Mouse (Mus musculus) neural tube, embryonic 15.5 days (tissue): ENCODE results near the gene Gamt. TPM values are rescaled to one million over a fixed set of nuclear protein-coding genes. Genes with fewer than 3 reads are reported as not detected.

Experiments
- ATAC-seq: fragments of 200-750 bp; cut with Nextera tagmentation; 2 replicates; pipeline ENCODE4 v1.8.0; 2017; ENCODE audit warnings: mild to moderate bottlenecking, moderate TSS enrichment, moderate library complexity; ENCODE audit not compliant: low FRiP score
- H3K27ac ChIP-seq: fragments of 300-500 bp; sonication (generic); replicated peaks from 2 replicates; pipeline ENCODE4 v1.5.1; 2015; ENCODE audit warnings: mild to moderate bottlenecking, inconsistent platforms
- H3K27me3 ChIP-seq: fragments of 300-500 bp; sonication (generic); replicated peaks from 2 replicates; pipeline ENCODE4 v1.6.1; 2015; ENCODE audit warnings: inconsistent platforms
- H3K36me3 ChIP-seq: fragments of 300-500 bp; sonication (generic); 2 replicates; pipeline ENCODE4 v1.6.1; 2015; ENCODE audit warnings: inconsistent platforms
- H3K4me1 ChIP-seq: fragments of 300-500 bp; sonication (generic); 2 replicates; pipeline ENCODE4 v1.6.1; 2015; ENCODE audit warnings: inconsistent platforms
- H3K4me2 ChIP-seq: fragments of 300-500 bp; sonication (generic); 2 replicates; pipeline ENCODE4 v1.6.1; 2015; ENCODE audit warnings: inconsistent platforms, mild to moderate bottlenecking, moderate library complexity
- H3K4me3 ChIP-seq: fragments of 300-500 bp; sonication (generic); replicated peaks from 2 replicates; pipeline ENCODE4 v1.5.1; 2015; ENCODE audit warnings: mild to moderate bottlenecking, inconsistent platforms
- H3K9ac ChIP-seq: fragments of 300-500 bp; sonication (generic); replicated peaks from 2 replicates; pipeline ENCODE4 v1.6.1; 2015; ENCODE audit warnings: mild to moderate bottlenecking, inconsistent platforms
- H3K9me3 ChIP-seq: fragments of 300-500 bp; sonication (generic); replicated peaks from 2 replicates; pipeline ENCODE4 v1.6.1; 2016; ENCODE audit warnings: inconsistent platforms
- WGBS: fragments of 180-500 bp; shearing (Covaris S2); methylation state at CpG from one replicate; pipeline ENCODE4 v1.1.7; 2015; ENCODE audit warnings: mixed read lengths; 5-methylcytosine and 5-hydroxymethylcytosine counted together
- polyA plus RNA-seq: library from polyadenylated mRNA; unstranded; fragments of >200 nt; fragmentation: Nextera tagmentation; extraction: Ambion mirVana; gene quantifications from 2 replicates; pipeline ENCODE4 v1.2.1, GENCODE M21; 2015

The Gamt gene
- polyA plus RNA-seq, 1 experiment from 2014 or later: 34.6 TPM

DNA sequence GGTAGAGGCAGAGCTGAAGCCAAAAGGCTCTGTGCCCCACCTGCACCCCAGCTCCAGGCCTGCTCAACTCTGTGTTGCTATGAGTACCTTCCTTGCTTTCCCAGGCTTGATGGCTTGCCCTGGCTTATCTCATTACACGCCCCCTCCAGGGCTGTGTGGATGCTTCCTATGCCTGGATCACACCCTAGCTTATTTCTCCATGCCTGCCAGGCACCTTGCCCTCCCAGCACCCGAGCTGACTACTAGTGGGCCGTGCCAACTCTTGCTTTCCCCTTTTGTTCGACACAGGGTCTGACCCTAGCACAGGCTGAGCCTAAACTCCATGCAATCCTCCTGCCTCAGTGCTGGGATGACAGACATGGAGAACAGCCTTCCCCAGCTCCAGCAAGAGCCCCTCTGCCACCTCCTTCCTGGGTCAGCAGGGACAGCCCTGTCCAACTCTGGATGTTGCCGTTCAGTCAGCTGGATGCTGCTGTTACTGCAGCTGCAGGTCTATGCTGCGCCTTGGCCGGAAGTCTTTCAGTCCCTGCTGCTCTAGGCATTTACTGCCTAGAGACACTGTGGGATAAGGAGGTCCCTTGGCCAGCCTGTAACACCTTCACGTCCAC lies 36.8 kb upstream of the Gamt start:
- 69% methylated on average over 8 of the region's 8 CpGs for WGBS
- no peak for ATAC-seq
- H3K4me1 ChIP-seq: peaks cover 90% of the 10 kb centered on the region
- no peak overlapping the region for H3K4me3 ChIP-seq
- peak overlapping the region; percentile 58 for H3K9ac ChIP-seq
- no peaks in the 10 kb centered on the region for H3K9me3 ChIP-seq
- no peaks in the 10 kb centered on the region for H3K27me3 ChIP-seq
- H3K4me2 ChIP-seq: peak overlapping the region; percentile 85
- H3K27ac ChIP-seq: peak overlapping the region; percentile 95
- peaks cover 20% of the 10 kb centered on the region for H3K36me3 ChIP-seq

DNA sequence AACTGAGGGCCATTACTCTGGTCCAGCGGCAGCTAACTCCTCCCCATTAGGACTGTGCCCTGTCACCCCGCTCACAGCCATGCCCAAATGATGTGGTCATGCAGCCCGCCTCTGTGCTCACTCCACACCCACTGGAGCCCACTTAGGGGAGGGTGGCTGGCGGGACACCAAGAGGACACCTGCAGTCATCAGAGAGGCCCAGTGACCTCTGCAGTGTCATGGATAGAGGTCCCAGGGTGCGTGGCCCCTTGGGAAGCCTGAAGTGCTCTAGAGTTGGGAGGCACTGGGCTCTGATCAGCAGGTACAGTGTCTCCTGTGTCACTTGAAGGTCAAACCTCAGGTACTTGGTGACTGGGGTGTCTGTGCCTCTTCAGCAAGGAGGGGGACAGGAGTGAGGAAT lies 36.0 kb upstream of the Gamt start:
- Histone ChIP-seq H3K27me3 (no peaks in the 10 kb centered on the region), H3K9me3 (no peaks in the 10 kb centered on the region), H3K36me3 (peaks cover 15% of the 10 kb centered on the region), H3K4me1 (peaks cover 86% of the 10 kb centered on the region), H3K4me3 (peak overlapping the region; percentile 47), H3K27ac (peak overlapping the region; percentile 95), H3K9ac (peak overlapping the region; percentile 58), H3K4me2 (peak overlapping the region; percentile 85)
- WGBS: 74% methylated on average over 5 of the region's 5 CpGs
- no peak for ATAC-seq

DNA sequence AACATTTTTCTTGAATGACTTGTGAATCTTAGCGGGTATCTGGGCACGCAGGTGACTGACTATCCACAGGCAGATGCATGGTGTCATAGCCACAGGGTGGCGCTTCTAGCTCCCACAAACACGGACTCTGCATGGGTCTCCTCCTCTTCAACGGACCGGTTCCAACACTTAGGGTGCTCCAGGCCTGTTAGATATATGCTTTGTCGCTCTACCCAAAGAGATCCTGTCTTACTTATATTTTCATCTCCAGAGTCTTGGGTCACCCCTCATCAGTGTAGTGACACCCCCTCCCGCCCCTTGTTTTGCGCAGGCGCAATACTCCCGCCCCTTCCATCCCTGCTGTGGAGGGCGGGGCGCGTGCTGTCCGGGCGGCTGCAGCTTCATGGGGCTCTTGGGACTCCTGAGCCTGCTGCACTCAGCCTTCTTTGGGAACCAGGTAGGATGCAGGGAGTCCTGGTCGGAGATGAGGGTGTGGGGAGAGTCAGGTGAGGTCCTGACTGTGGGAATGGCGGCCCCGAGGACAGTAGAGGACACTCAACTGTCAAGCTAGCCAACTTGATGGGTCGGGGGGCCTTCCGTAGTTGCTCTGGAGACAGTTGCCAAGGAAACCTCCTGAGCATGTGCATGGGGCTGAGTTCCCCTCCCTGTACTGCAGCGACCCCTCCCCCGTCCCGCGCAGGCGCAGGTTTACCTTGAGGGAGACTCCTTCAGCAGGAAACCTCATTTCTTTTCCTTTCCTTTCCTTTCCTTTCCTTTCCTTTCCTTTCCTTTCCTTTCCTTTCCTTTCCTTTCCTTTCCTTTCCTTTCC lies 35.0 kb upstream of the Gamt start, which contains the start of gene Apc2:
TSS of gene Apc2 (plus strand) at position 360 of the 808 bp plus-strand sequence.
- peak within 1 kb of the TSS; percentile 47 for H3K4me3 ChIP-seq
- ATAC-seq: peak; percentile 71
- H3K9ac ChIP-seq: peak within 1 kb of the TSS; percentile 58
- H3K9me3 ChIP-seq: no peaks in the 10 kb centered on the region
- peaks cover 15% of the 10 kb centered on the region for H3K36me3 ChIP-seq
- WGBS: under 1% methylated on average over 26 of the region's 26 CpGs
- peak within 1 kb of the TSS; percentile 93 for H3K27ac ChIP-seq
- H3K4me1 ChIP-seq: peaks cover 79% of the 10 kb centered on the region
- H3K27me3 ChIP-seq: no peaks in the 10 kb centered on the region
- peak within 1 kb of the TSS; percentile 85 for H3K4me2 ChIP-seq

DNA sequence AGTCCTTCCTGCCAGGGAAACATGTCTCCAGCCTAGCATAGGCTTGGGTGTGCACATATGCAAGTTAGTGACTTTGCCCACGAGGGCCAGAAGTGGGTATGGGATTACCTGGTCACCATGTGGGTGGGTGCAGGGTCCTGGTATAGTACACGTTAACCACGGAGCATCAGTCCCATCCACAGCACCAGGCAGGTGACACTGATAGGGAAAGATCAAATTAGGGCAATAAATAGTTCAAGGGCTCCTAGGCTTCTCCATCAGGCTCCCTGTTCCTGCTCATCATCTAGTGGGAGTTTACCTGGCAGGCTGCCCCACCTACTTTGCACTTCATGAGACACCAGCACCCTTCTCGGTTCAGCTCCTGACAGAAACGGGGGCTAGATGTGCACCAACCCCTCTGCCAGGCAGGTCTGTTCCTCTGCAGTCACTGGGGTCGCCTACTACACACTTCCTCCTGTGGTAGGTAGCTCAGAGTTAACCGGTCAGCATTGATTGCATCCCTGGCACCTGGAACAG lies 34.0 kb upstream of the Gamt start:
- 50% methylated on average over 7 of the region's 7 CpGs for WGBS
- H3K27ac ChIP-seq: peak overlapping the region; percentile 93
- peaks cover 15% of the 10 kb centered on the region for H3K36me3 ChIP-seq
- H3K4me2 ChIP-seq: 0 out of 2 replicates have a peak overlapping the region, but pooled peaks have one; percentile 85
- ATAC-seq: no peak
- H3K27me3 ChIP-seq: no peaks in the 10 kb centered on the region
- H3K9ac ChIP-seq: peak overlapping the region; percentile 29; the same call in 1 of the 2 replicates
- no peaks in the 10 kb centered on the region for H3K9me3 ChIP-seq
- peaks cover 70% of the 10 kb centered on the region for H3K4me1 ChIP-seq
- H3K4me3 ChIP-seq: no peak overlapping the region

DNA sequence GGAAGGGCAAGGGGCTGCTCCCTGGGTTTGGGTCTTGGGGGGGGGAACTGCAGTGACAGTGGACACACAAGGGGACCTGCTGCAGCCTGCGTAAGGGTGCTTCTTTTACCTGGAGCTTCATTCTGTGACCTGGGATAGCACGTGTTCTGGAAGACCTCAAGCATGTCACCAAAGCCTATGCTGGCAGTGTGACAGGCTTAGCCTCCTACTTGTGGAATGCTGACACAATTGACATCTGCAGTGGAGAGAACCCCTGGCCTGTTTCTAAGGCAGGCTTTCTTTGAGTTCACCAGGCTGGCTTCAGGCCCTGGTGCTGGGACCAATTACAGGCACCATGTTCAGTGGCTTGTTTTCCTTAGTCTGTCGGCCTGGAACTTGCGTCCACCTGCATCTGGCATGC lies 33.5 kb upstream of the Gamt start:
- Histone ChIP-seq H3K4me1 (peaks cover 67% of the 10 kb centered on the region), H3K36me3 (peaks cover 15% of the 10 kb centered on the region), H3K27ac (no peak overlapping the region), H3K4me3 (0 out of 2 replicates have a peak overlapping the region, but pooled peaks have one; percentile 88), H3K4me2 (0 out of 2 replicates have a peak overlapping the region, but pooled peaks have one; percentile 82), H3K9me3 (no peaks in the 10 kb centered on the region), H3K9ac (no peak overlapping the region), H3K27me3 (no peaks in the 10 kb centered on the region)
- ATAC-seq: no peak
- WGBS: 81% methylated on average over 4 of the region's 4 CpGs

DNA sequence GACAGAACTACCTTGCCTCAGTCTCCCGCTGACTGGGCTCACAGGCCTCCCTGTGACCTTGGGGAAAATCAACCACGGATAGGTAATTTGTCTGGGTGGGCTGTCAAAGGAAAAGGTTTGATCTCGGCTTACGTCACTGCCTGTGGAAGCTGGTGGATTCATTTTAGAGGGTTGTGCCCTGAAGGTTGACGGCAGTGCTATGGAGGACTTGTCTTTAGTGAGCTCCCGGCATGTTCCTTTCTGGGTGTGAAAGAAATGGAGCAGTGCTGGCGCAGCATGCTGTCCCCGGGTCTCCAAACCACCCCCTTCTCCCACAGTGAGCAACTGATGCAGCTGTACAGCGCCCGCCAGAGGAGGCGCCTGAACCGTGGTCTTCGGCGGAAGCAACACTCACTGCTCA lies 32.5 kb upstream of the Gamt start:
- no peaks in the 10 kb centered on the region for H3K9me3 ChIP-seq
- peaks cover 60% of the 10 kb centered on the region for H3K4me1 ChIP-seq
- 27% methylated on average over 14 of the region's 14 CpGs for WGBS

DNA sequence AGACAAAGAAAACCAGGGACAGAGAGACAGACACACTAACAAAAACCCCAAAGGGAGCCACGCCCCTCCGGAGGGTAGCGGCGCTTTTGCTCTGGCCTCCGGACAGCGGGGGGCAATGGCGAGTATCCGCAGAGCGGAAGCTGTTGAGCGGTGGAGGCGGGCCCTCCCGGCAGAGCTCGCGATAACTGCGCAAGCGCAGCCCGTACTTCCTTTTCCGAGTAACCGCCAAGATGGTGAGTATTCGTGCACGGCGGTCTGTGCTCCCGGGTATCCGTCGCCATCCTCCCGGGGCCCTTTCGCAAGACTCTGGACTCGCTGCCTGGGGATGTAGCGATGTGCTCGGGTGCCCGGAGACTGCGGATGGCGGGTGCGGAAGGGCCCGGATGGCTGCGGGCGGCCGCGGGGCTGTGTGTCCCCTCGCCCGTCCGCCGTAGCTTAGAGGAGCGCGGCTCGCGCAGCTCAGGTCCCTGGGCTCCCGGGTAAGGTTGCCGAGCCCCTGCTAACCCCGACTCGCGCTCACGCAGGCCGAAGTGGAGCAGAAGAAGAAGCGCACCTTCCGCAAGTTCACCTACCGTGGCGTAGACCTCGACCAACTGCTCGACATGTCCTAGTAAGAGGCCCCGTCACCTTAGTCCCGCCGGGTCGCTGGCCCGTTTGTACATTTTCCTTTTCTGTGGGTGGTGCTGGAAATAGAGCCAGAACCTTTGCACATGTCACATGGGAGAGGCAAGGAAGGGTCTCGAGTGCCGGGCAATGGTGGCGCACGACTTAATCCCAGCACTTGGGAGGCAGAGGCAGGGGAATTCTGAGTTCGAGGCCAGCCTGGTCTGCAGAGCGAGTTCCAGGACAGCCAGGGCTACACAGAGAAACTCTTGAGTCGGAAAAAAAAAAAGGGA lies 31.7 kb upstream of the Gamt start, which contains the start of gene Rps15:
TSS of gene Rps15 (plus strand) at position 203 of the 896 bp plus-strand sequence.
- Histone ChIP-seq H3K36me3 (peaks cover 22% of the 10 kb centered on the region), H3K4me2 (peak within 1 kb of the TSS; percentile 82), H3K27me3 (no peaks in the 10 kb centered on the region), H3K9me3 (no peaks in the 10 kb centered on the region), H3K4me3 (peak within 1 kb of the TSS; percentile 88), H3K27ac (peak within 1 kb of the TSS; percentile 94), H3K4me1 (peaks cover 52% of the 10 kb centered on the region), H3K9ac (peak within 1 kb of the TSS; percentile 95)
- WGBS: under 1% methylated on average over 72 of the region's 72 CpGs
- ATAC-seq: peak; percentile 77

More for the DNA sequence above, 32.5 kb upstream of the Gamt start:
- peaks cover 16% of the 10 kb centered on the region for H3K36me3 ChIP-seq
- peak overlapping the region; percentile 95 for H3K9ac ChIP-seq
- peak overlapping the region; percentile 82 for H3K4me2 ChIP-seq
- H3K4me3 ChIP-seq: peak overlapping the region; percentile 88
- no peaks in the 10 kb centered on the region for H3K27me3 ChIP-seq
- ATAC-seq: no peak
- peak overlapping the region; percentile 94; the same call in 1 of the 2 replicates for H3K27ac ChIP-seq

DNA sequence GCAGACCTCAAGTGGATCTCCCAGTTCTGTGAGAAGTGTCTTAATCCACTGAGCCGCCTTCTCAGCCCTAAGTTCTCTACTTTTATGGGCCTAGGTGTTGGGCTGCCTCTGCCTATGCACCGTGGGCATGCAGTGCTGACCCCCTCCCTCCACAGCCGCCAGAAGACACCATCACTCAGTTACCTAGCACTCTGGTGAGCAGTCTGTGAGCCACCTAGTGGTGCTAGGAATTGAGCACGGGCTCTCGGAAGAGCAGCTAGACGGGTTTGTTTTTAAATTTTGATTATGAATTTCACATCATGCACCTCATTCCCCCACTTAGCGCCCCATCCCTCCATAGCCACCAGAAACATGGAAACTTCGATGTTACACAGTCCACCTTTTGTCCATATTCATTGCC lies 27.8 kb upstream of the Gamt start:
- ATAC-seq: no peak
- 74% methylated on average over 8 of the region's 8 CpGs for WGBS
- Histone ChIP-seq H3K4me3 (no peak overlapping the region), H3K4me1 (peaks cover 14% of the 10 kb centered on the region), H3K9ac (no peak overlapping the region), H3K4me2 (no peak overlapping the region), H3K27ac (no peak overlapping the region), H3K9me3 (no peaks in the 10 kb centered on the region), H3K27me3 (no peaks in the 10 kb centered on the region), H3K36me3 (peaks cover 40% of the 10 kb centered on the region)

DNA sequence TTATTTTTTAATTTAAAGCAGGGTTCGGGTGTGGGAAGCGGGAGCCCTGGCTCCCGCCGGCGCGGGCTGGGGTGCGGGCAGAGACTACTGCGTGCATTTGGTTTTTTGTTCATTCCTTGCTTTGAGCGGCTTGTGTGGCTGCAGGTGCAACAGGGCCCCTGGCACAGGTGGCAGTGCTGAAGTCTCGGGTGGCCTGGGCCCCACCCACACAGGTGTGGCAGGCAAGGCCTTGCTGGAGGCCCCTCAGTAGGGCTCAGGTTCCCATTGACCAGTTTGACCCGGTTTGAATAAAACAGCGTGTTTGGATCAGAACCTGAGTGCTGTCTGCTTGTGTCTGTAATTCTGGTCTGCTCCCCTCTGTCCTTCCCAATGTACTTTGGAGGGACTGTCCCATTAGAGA lies 27.3 kb upstream of the Gamt start:
- Histone ChIP-seq H3K4me3 (no peak overlapping the region), H3K4me1 (peaks cover 8% of the 10 kb centered on the region), H3K4me2 (no peak overlapping the region), H3K9ac (no peak overlapping the region), H3K27me3 (no peaks in the 10 kb centered on the region), H3K27ac (no peak overlapping the region), H3K9me3 (no peaks in the 10 kb centered on the region), H3K36me3 (peaks cover 45% of the 10 kb centered on the region)
- ATAC-seq: no peak
- WGBS: 93% methylated on average over 12 of the region's 12 CpGs

DNA sequence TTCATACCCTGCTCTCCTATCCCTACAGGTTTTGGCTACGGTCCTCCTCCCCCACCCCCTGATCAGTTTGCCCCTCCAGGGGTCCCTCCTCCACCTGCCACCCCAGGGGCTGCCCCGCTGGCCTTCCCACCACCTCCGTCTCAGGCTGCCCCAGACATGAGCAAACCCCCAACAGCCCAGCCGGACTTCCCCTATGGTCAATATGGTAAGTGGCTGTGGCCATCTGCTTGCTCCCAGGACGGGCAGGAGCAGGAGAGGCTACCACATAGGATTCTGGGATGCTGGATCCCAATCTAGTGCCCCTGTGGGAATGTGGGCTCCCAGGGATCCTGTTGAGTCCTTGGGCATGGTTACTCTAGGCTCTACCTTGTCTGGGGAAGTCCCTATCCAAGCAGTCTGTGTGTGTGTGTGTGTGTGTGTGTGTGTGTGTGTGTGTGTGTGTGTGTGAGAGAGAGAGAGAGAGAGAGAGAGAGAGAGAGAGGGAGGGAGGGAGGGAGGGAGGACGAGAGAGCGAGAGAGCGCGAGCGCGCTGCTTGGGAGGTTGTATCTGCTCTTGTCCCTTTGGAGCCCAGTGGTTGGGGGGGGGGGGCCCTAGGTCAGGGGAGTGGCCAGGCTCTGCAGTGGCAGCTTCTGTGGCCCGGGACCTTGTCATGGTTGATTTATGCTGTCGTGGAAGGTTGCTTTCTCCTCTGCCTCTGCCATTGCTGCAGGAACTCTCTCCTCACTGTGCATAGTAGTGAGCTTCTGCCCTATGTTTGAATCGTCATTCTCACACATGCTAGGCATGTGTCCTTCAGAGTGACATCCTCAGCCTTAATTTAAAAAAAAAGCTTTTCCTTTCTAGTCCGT lies 24.6 kb upstream of the Gamt start:
- 73% methylated on average over 14 of the region's 15 CpGs for WGBS
- H3K27ac ChIP-seq: no peak overlapping the region
- H3K9ac ChIP-seq: no peak overlapping the region
- no peaks in the 10 kb centered on the region for H3K27me3 ChIP-seq
- peaks cover 9% of the 10 kb centered on the region for H3K4me1 ChIP-seq
- H3K9me3 ChIP-seq: no peaks in the 10 kb centered on the region
- ATAC-seq: no peak
- no peak overlapping the region for H3K4me3 ChIP-seq
- H3K36me3 ChIP-seq: peaks cover 70% of the 10 kb centered on the region
- H3K4me2 ChIP-seq: no peak overlapping the region
